Mouse (Mus musculus) MEL (cell line): ENCODE data around the gene Osgin1.

Source experiments
- CTCF ChIP-seq, 3 experiments: IDR thresholded peaks in 2 of 3; conservative IDR thresholded peaks in 1 of 3; 2 replicates each; pipeline ENCODE4 v1.5.1; 2011 to 2012; ENCODE audit warnings: low read length in 3 of 3, low read depth in 2 of 3, mild to moderate bottlenecking in 2 of 3, improper control_type of control experiment in 1 of 3, inconsistent platforms in 1 of 3, mixed read lengths in 1 of 3, moderate library complexity in 1 of 3; ENCODE audit not compliant: control insufficient read depth in 1 of 3, insufficient read depth in 1 of 3, poor library complexity in 1 of 3, severe bottlenecking in 1 of 3
- POLR2AphosphoS2 ChIP-seq: IDR thresholded peaks from 2 replicates; pipeline ENCODE4 v1.6.1; 2011; ENCODE audit warnings: low read length, improper control_type of control experiment
- USF1 ChIP-seq: IDR thresholded peaks from 2 replicates; pipeline ENCODE4 v1.6.1; 2014; ENCODE audit warnings: low read depth, mild to moderate bottlenecking, inconsistent platforms, low read length, improper control_type of control experiment, moderate library complexity

GRCm38 (mm10) chr8:119452919-119453318, 19.0 kb downstream of the Osgin1 start:
- no peak for TF ChIP-seq USF1
- no peak for TF ChIP-seq CTCF (IDR thresholded peaks at IDR 0.05 in 2 of 3, conservative IDR thresholded peaks at IDR 0.05 in 1 of 3; ENCODE audit: control insufficient read depth in 1 of 3, insufficient read depth in 1 of 3, low read depth in 2 of 3, low read length in 3 of 3, poor library complexity in 1 of 3, severe bottlenecking in 1 of 3)
- no peak for TF ChIP-seq POLR2AphosphoS2
